Mouse (Mus musculus): ENCODE measurements around the gene H2al1h. TPM values are rescaled to one million over a fixed set of nuclear protein-coding genes. Genes with fewer than 3 reads are reported as not detected.

Gene H2al1h
- total RNA-seq, 2 experiments from 2014 or later, result not detected

GRCm38 (mm10) chrX:11365151-11365550, 43.9 kb downstream of the H2al1h start:
- no peak for DNase-seq (ENCODE audit: low spot score in 2 of 2)
- intact Hi-C loops (cut with DNase I), result no loop called here

Other genes with a start within 250 kb of the H2al1h start
- gene H2al1a, start 22.2 kb upstream of the H2al1h start, total RNA-seq (2021), result not detected
- not detected for gene H2al1b, start 19.1 kb upstream of the H2al1h start, total RNA-seq (2021)
- not detected for gene H2al1c, start 15.8 kb upstream of the H2al1h start, total RNA-seq (2021)
- gene H2al1d, start 12.7 kb upstream of the H2al1h start, total RNA-seq (2021), result not detected
- gene H2al1e, start 9.6 kb upstream of the H2al1h start, total RNA-seq (2021), result not detected
- gene H2al1f, start 6.3 kb upstream of the H2al1h start, total RNA-seq (2021), result not detected
- gene H2al1g, start 3.2 kb upstream of the H2al1h start, total RNA-seq (2021), result not detected
- gene H2al1i, start 3.2 kb downstream of the H2al1h start, total RNA-seq (2021), result not detected
- gene H2al1j, start 6.3 kb downstream of the H2al1h start, total RNA-seq (2021), result not detected

Data from left cerebral cortex, postnatal 14 days (tissue).